Mouse (Mus musculus) megakaryocyte-erythroid progenitor cell, adult 5-6 weeks (primary cell): ENCODE results near the gene Arhgap27. TPM values are rescaled to one million over a fixed set of nuclear protein-coding genes. Genes with fewer than 3 reads are reported as not detected.

ENCODE experiments used
- ATAC-seq: replicated peaks from 2 replicates; pipeline ENCODE4 v1.8.0; 2016; ENCODE audit warnings: mild to moderate bottlenecking, inconsistent platforms; ENCODE audit not compliant: severe bottlenecking, poor library complexity, low FRiP score, low TSS enrichment
- total RNA-seq, 2 experiments: library from RNA; stranded (forward) in 1 of 2; stranded (reverse) in 1 of 2; fragments of 200-1000, 215-1000 nt in 1 of 2; fragments of >200 nt in 1 of 2; fragmentation: Nextera tagmentation in 1 of 2; gene quantifications; 2 replicates each; pipeline ENCODE4 v1.2.3; 2014 to 2017

Arhgap27 gene
- total RNA-seq, 2 experiments from 2014 or later: 1.4 to 2.1 TPM

GRCm38 (mm10) chr11:103359122-103359521 lies 4.4 kb downstream of the Arhgap27 start:
- ATAC-seq: peak; percentile 75

GRCm38 (mm10) chr11:103358316-103358715 lies 5.2 kb downstream of the Arhgap27 start:
- ATAC-seq: no peak

- ATAC-seq: no peak
These were observed 5.8 kb downstream of the Arhgap27 start for GRCm38 (mm10) chr11:103357710-103358109.

- no peak for ATAC-seq
These were observed 6.4 kb downstream of the Arhgap27 start for GRCm38 (mm10) chr11:103356938-103357670.

- ATAC-seq: no peak
These were observed 7.4 kb downstream of the Arhgap27 start for GRCm38 (mm10) chr11:103356032-103356571.

- ATAC-seq: no peak
These were observed 8.2 kb downstream of the Arhgap27 start for GRCm38 (mm10) chr11:103355251-103355650.

- ATAC-seq: no peak
These were observed 9.5 kb downstream of the Arhgap27 start for GRCm38 (mm10) chr11:103354033-103354432.

- ATAC-seq: no peak
These were observed 11.2 kb downstream of the Arhgap27 start for GRCm38 (mm10) chr11:103352239-103352814.

GRCm38 (mm10) chr11:103350711-103351315 lies 12.7 kb downstream of the Arhgap27 start:
- no peak for ATAC-seq

GRCm38 (mm10) chr11:103349699-103350098 lies 13.8 kb downstream of the Arhgap27 start:
- no peak for ATAC-seq

- ATAC-seq: 0 out of 2 replicates have a peak, but pooled peaks have one; percentile 14
These were observed 16.8 kb downstream of the Arhgap27 start for GRCm38 (mm10) chr11:103346657-103347056.

GRCm38 (mm10) chr11:103346236-103346635 lies 17.3 kb downstream of the Arhgap27 start:
- ATAC-seq: peak; percentile 39; the same call in 1 of the 2 replicates

GRCm38 (mm10) chr11:103345408-103346091 lies 17.9 kb downstream of the Arhgap27 start:
- ATAC-seq: no peak

GRCm38 (mm10) chr11:103344494-103345332 lies 18.8 kb downstream of the Arhgap27 start:
- ATAC-seq: no peak

GRCm38 (mm10) chr11:103343881-103344280 lies 19.6 kb downstream of the Arhgap27 start:
- ATAC-seq: no peak

- ATAC-seq: no peak
These were observed 20.4 kb downstream of the Arhgap27 start for GRCm38 (mm10) chr11:103343063-103343462.

GRCm38 (mm10) chr11:103340677-103341076 lies 22.8 kb downstream of the Arhgap27 start:
- no peak for ATAC-seq

GRCm38 (mm10) chr11:103340130-103340529 lies 23.4 kb downstream of the Arhgap27 start:
- ATAC-seq: no peak
